Mouse (Mus musculus): ENCODE results near the gene Slc8a3.

DNA sequence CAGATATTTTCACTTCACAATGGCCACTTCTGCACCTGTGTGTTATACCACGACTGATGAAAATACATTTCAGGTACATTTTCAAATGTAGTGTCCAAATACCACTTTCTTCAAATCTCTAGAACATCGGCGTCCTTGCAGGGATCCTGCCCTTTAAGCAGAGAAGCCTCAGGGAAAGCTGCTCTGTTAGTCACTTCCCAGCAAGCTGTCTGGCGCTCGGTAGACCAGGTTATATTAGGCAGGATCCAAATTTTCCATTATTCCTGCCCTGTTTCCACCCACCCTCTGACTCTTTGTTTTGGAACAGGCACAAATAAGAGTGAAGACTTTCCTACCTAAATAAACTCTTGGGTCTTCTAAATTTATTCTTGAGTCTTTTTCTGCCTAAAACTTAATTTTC lies 63.7 kb downstream of the Slc8a3 start:
- TF ChIP-seq MAX (IDR thresholded peaks at IDR 0.05; ENCODE audit: low read length) (no peak), USF1 (IDR thresholded peaks at IDR 0.05; ENCODE audit: low read depth, low read length) (no peak), EP300 (IDR thresholded peaks at IDR 0.05; ENCODE audit: low read length) (no peak), NELFE (IDR thresholded peaks at IDR 0.05; ENCODE audit: low read depth, low read length) (no peak), CTCF (conservative IDR thresholded peaks at IDR 0.05 in 1 of 2, IDR thresholded peaks at IDR 0.05 in 1 of 2; ENCODE audit: low read depth in 2 of 2, low read length in 2 of 2) (no peak), MYC (IDR thresholded peaks at IDR 0.05; ENCODE audit: low read depth, low read length) (no peak), TCF12 (IDR thresholded peaks at IDR 0.05; ENCODE audit: low read depth, low read length) (no peak), POLR2A (IDR thresholded peaks at IDR 0.05; ENCODE audit: low read depth, low read length) (no peak), ZNF384 (IDR thresholded peaks at IDR 0.05; ENCODE audit: low read depth, low read length) (no peak), KAT2A (IDR thresholded peaks at IDR 0.05; ENCODE audit: insufficient replicate concordance, low read length) (no peak), SMC3 (IDR thresholded peaks at IDR 0.05; ENCODE audit: low read depth, low read length) (no peak), TBP (conservative IDR thresholded peaks at IDR 0.05; ENCODE audit: low read depth, low read length) (no peak), MAFK (IDR thresholded peaks at IDR 0.05; ENCODE audit: insufficient replicate concordance, low read length) (no peak)
